Mouse (Mus musculus) spleen, adult 2 months (tissue): ENCODE measurements around the gene Srgap1. TPM values are rescaled to one million over a fixed set of nuclear protein-coding genes. Genes with fewer than 3 reads are reported as not detected.

ENCODE experiments used
- DNase-seq, 2 experiments: peaks; one replicate each; pipeline versions ENCODE4 v3.0.0 to v3.0.0-alpha.2; 2012 to 2021; ENCODE audit warnings: low spot score in 2 of 2, low read depth in 1 of 2
- H3K27ac ChIP-seq: fragments of 200-500 bp; 2 replicates; pipeline ENCODE4 v1.5.1; 2012; ENCODE audit warnings: low read length, inconsistent platforms; ENCODE audit not compliant: insufficient read depth
- H3K27me3 ChIP-seq: fragments of 200-500 bp; 2 replicates; pipeline ENCODE4 v1.6.1; 2012; ENCODE audit warnings: mild to moderate bottlenecking, moderate library complexity, low read length, inconsistent platforms; ENCODE audit not compliant: control insufficient read depth, insufficient read depth
- H3K36me3 ChIP-seq: fragments of 200-500 bp; 2 replicates; pipeline ENCODE4 v1.6.1; 2012; ENCODE audit warnings: mild to moderate bottlenecking, low read length, inconsistent platforms; ENCODE audit not compliant: control insufficient read depth, insufficient read depth
- H3K4me1 ChIP-seq: fragments of 200-500 bp; 2 replicates; pipeline ENCODE4 v1.6.1; 2011; ENCODE audit warnings: inconsistent platforms; ENCODE audit not compliant: control insufficient read depth, insufficient read depth, insufficient read length
- H3K4me3 ChIP-seq: fragments of 200-500 bp; 2 replicates; pipeline ENCODE4 v1.5.1; 2011; ENCODE audit warnings: mild to moderate bottlenecking, inconsistent platforms; ENCODE audit not compliant: insufficient read depth, insufficient read length; ENCODE audit errors: extremely low read depth
- CTCF ChIP-seq: fragments of 200-500 bp; IDR thresholded peaks from 2 replicates; pipeline ENCODE4 v1.5.1; 2011; ENCODE audit warnings: mild to moderate bottlenecking, inconsistent platforms; ENCODE audit not compliant: insufficient read depth, insufficient read length, insufficient replicate concordance; ENCODE audit errors: extremely low read depth
- POLR2A ChIP-seq: fragments of 200-500 bp; IDR thresholded peaks from 2 replicates; pipeline ENCODE4 v1.6.1; 2011; ENCODE audit warnings: low read depth, low read length, inconsistent platforms
- WGBS: fragments of 180-500 bp; shearing (Covaris S2); methylation state at CpG from one replicate; pipeline ENCODE4 v1.1.7; 2018; 5-methylcytosine and 5-hydroxymethylcytosine counted together
- polyA plus RNA-seq: library from polyadenylated mRNA; depleted of rRNA; stranded (reverse); fragments of >200 nt; gene quantifications from 2 replicates; pipeline ENCODE4 v1.2.3, GENCODE M21; 2012

Srgap1 gene
- polyA plus RNA-seq, 1 experiment = 0.58 TPM

DNA sequence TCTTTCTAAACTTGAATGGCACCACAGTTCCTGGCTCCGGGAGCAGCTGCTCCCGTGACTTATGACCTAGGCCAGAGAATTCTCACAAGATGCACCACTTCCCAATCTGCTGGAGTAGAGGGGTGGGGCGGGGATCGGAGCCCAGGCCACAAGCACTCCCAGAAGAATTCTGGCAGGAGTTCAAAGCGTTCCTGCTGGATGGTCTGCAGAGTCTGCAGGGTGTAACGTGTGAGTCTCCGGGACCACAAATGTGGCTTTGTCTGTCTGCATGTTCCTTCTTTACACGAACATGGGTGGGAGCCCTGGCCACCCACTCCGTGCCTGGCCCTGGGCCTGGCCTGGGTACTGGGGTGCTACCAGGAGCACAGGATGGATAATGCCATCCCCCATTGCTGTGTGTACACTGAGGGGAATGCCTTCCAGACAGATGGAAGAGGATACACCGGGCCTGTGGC, 28.5 kb downstream of the Srgap1 start:
- WGBS = 87% methylated on average over 10 of the region's 10 CpGs
- Histone ChIP-seq H3K4me3 (no peak overlapping the region), H3K27ac (no peak overlapping the region), H3K4me1 (no peaks in the 10 kb centered on the region), H3K36me3 (no peaks in the 10 kb centered on the region), H3K27me3 (no peaks in the 10 kb centered on the region)
- no peak for DNase-seq
- TF ChIP-seq POLR2A (no peak), CTCF (no peak)

- H3K27me3 ChIP-seq = no peaks in the 10 kb centered on the region
- no peak for TF ChIP-seq POLR2A
- TF ChIP-seq CTCF = no peak
- no peak for DNase-seq
- WGBS = 90% methylated on average over 8 of the region's 8 CpGs
- no peak overlapping the region for H3K27ac ChIP-seq
- H3K36me3 ChIP-seq = no peaks in the 10 kb centered on the region
- no peak overlapping the region for H3K4me3 ChIP-seq
- no peaks in the 10 kb centered on the region for H3K4me1 ChIP-seq
Measured at GRCm38 (mm10) chr10:122017743-122018142, 29.4 kb downstream of the Srgap1 start.

DNA sequence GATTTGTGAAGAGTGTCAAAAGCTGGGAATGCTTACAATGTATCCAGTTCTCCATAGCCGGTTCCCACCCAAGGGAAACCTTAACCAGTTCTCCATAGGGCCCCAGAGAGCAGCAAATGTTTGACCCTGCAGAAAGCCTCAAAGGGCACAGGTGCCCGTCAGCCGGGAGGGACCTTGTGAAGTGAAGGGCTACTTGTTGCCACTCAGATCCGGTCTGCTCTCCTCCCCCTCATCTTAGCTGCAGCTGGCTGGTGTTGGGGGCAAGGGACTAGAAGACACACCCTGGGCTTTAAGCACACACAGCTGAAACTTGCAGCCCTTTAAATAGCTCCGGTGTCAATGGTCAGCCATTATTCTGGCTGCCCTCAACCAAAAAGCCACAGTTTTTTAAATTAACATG, 30.1 kb downstream of the Srgap1 start:
- 83% methylated on average over 5 of the region's 5 CpGs for WGBS
- H3K4me1 ChIP-seq = no peaks in the 10 kb centered on the region
- H3K27me3 ChIP-seq = no peaks in the 10 kb centered on the region
- no peaks in the 10 kb centered on the region for H3K36me3 ChIP-seq
- H3K4me3 ChIP-seq = no peak overlapping the region
- TF ChIP-seq CTCF (no peak), POLR2A (no peak)
- no peak for DNase-seq
- no peak overlapping the region for H3K27ac ChIP-seq

- WGBS = 83% methylated on average over 3 of the region's 3 CpGs
- Histone ChIP-seq H3K4me3 (no peak overlapping the region), H3K4me1 (no peaks in the 10 kb centered on the region), H3K36me3 (no peaks in the 10 kb centered on the region), H3K27me3 (no peaks in the 10 kb centered on the region), H3K27ac (no peak overlapping the region)
- no peak for TF ChIP-seq CTCF
- TF ChIP-seq POLR2A = no peak
- no peak for DNase-seq
Measured at GRCm38 (mm10) chr10:122016631-122017030, 30.5 kb downstream of the Srgap1 start.

- DNase-seq = no peak
- WGBS = 92% methylated on average over 6 of the region's 6 CpGs
- TF ChIP-seq POLR2A (no peak), CTCF (no peak)
- Histone ChIP-seq H3K36me3 (no peaks in the 10 kb centered on the region), H3K4me1 (no peaks in the 10 kb centered on the region), H3K27ac (no peak overlapping the region), H3K4me3 (no peak overlapping the region), H3K27me3 (no peaks in the 10 kb centered on the region)
Measured at GRCm38 (mm10) chr10:122012321-122012720, 34.8 kb downstream of the Srgap1 start.

- Histone ChIP-seq H3K4me1 (no peaks in the 10 kb centered on the region), H3K4me3 (no peak overlapping the region), H3K27me3 (no peaks in the 10 kb centered on the region), H3K36me3 (no peaks in the 10 kb centered on the region), H3K27ac (no peak overlapping the region)
- 23% methylated on average over 12 of the region's 12 CpGs for WGBS
- TF ChIP-seq CTCF = no peak
- no peak for DNase-seq
Measured at GRCm38 (mm10) chr10:122008731-122009391, 38.3 kb downstream of the Srgap1 start.

- no peaks in the 10 kb centered on the region for H3K4me1 ChIP-seq
- no peaks in the 10 kb centered on the region for H3K27me3 ChIP-seq
- H3K36me3 ChIP-seq = no peaks in the 10 kb centered on the region
- WGBS = 40% methylated on average over 2 of the region's 2 CpGs
- H3K4me3 ChIP-seq = no peak overlapping the region
- DNase-seq = no peak
- no peak for TF ChIP-seq POLR2A
- TF ChIP-seq CTCF = no peak
- no peak overlapping the region for H3K27ac ChIP-seq
Measured at GRCm38 (mm10) chr10:122008370-122008730, 38.8 kb downstream of the Srgap1 start.
